In genomic region chr17:45498397-45498796, GRCm38 (mm10) we compare ENCODE assay signal across 30 mouse cellular contexts. TPM values are rescaled to one million over a fixed set of nuclear protein-coding genes. Genes with fewer than 3 reads are reported as not detected.
DNase-seq lines count a peak whose midpoint lies in the region; ATAC-seq and TF ChIP-seq lines count a peak whose summit lies in the region.
"Had no signal": no experiment of that assay in that cellular context is flagged by ENCODE, and none has a peak within 500 bp of the region (broad histone marks: within the 10 kb centered on the region; RNA-seq: fewer than 3 reads in every experiment).

No protein-coding gene starts in this region.

- peak in 1 of 2 experiments; percentile 30 for DNase-seq in heart, adult 2 months
- no peak for DNase-seq in heart, postnatal 10 days
- DNase-seq in kidney, adult 8-10 months = no peak
- DNase-seq in brain, adult 2 months (ENCODE audit: low read depth, low spot score) = peak; percentile 38
- no peak for DNase-seq in kidney, adult 11 months
- DNase-seq: adrenal gland, postnatal 10 days; adrenal gland, postnatal 36 days; cerebellum, adult 11 months; cerebellum, adult 2 months; cerebellum, adult 9-11 months; cerebellum, postnatal 25 days; forebrain, postnatal 0 days; gastrocnemius, adult 2 months; gastrocnemius, postnatal 14 days; heart, postnatal 36 days; kidney, adult 2 months had no signal

- ATAC-seq in kidney, embryonic 14.5 days (ENCODE audit: low FRiP score, low TSS enrichment) = no peak
- ATAC-seq: CD4-positive, CD25-positive, alpha-beta regulatory T cell, adult 4 months; forebrain, embryonic 14.5 days; forebrain, postnatal 0 days; hindbrain, postnatal 0 days; inflammation-experienced regulatory T-cells, adult 6 months; intestine, embryonic 16.5 days; Patski had no signal

- H3K9ac ChIP-seq in heart, adult 2 months (ENCODE audit: low read depth, low read length) = no peak overlapping the region
- H3K9ac ChIP-seq in kidney, embryonic 14.5 days (ENCODE audit: low read depth, low read length) = 0 out of 2 replicates have a peak overlapping the region, but pooled peaks have one; percentile 23
- H3K9ac ChIP-seq: embryonic facial prominence, embryonic 12.5 days; embryonic facial prominence, embryonic 15.5 days; forebrain, postnatal 0 days; hindbrain, embryonic 14.5 days had no signal

- TF ChIP-seq CTCF in heart, adult 2 months (IDR thresholded peaks at IDR 0.05) = no peak

- intact Hi-C loops in heart, adult 2 months (cut with DNase I) = no loop called here
- intact Hi-C loops in heart, postnatal 10 days (cut with DNase I) = no loop called here

- TF ChIP-seq EP300 in heart, adult 2 months (IDR thresholded peaks at IDR 0.05; ENCODE audit: insufficient read depth, low read depth, low read length) = 0 out of 2 replicates have a peak, but pooled peaks have one; percentile 8

- no peaks in the 10 kb centered on the region for H3K36me3 ChIP-seq in heart, adult 2 months (ENCODE audit: control insufficient read depth, insufficient read depth, low read length)
- no peaks in the 10 kb centered on the region for H3K36me3 ChIP-seq in kidney, embryonic 14.5 days (ENCODE audit: control insufficient read depth, insufficient read depth, low read length)
- H3K36me3 ChIP-seq: embryonic facial prominence, embryonic 12.5 days; embryonic facial prominence, embryonic 15.5 days had no signal

- H3K4me2 ChIP-seq in kidney, embryonic 14.5 days (replicated peaks; ENCODE audit: low read depth, low read length) = no peak overlapping the region
- H3K4me2 ChIP-seq: embryonic facial prominence, embryonic 12.5 days; embryonic facial prominence, embryonic 15.5 days; hindbrain, embryonic 14.5 days had no signal

- H3K9me3 ChIP-seq in kidney, embryonic 14.5 days (ENCODE audit: control insufficient read depth, low read length) = no peaks in the 10 kb centered on the region
- H3K9me3 ChIP-seq: embryonic facial prominence, embryonic 12.5 days; embryonic facial prominence, embryonic 15.5 days had no signal

- H3K27me3 ChIP-seq in heart, adult 2 months (ENCODE audit: control insufficient read depth, insufficient read depth, low read length) = no peaks in the 10 kb centered on the region
- no peaks in the 10 kb centered on the region for H3K27me3 ChIP-seq in kidney, embryonic 14.5 days (ENCODE audit: control insufficient read depth, insufficient read depth, low read length)

- no peak overlapping the region for H3K4me3 ChIP-seq in heart, adult 2 months
- H3K4me3 ChIP-seq in kidney, embryonic 14.5 days (ENCODE audit: low read length) = no peak overlapping the region
- H3K4me3 ChIP-seq: embryonic facial prominence, embryonic 12.5 days; embryonic facial prominence, embryonic 15.5 days; gastrocnemius, adult 2 months had no signal

- no peaks in the 10 kb centered on the region for H3K4me1 ChIP-seq in heart, adult 2 months (ENCODE audit: control insufficient read depth, insufficient read depth, low read length)
- no peaks in the 10 kb centered on the region for H3K4me1 ChIP-seq in kidney, embryonic 14.5 days (ENCODE audit: control insufficient read depth, insufficient read depth, low read length)
- H3K4me1 ChIP-seq: embryonic facial prominence, embryonic 12.5 days; embryonic facial prominence, embryonic 15.5 days had no signal

- H3K79me2 ChIP-seq in heart, adult 2 months (replicated peaks; ENCODE audit: control insufficient read depth, insufficient read depth, low read length) = no peaks in the 10 kb centered on the region

- no peak overlapping the region for H3K27ac ChIP-seq in heart, adult 2 months
- H3K27ac ChIP-seq in kidney, embryonic 14.5 days (ENCODE audit: low read depth, low read length) = no peak overlapping the region
- H3K27ac ChIP-seq: embryonic facial prominence, embryonic 12.5 days; embryonic facial prominence, embryonic 15.5 days; gastrocnemius, adult 2 months; hindbrain, embryonic 14.5 days; hindbrain, postnatal 0 days had no signal

- no peak for TF ChIP-seq POLR2A in heart, adult 2 months (IDR thresholded peaks at IDR 0.05; ENCODE audit: insufficient read depth, low read depth, low read length)

- WGBS in heart, adult 2 months = 52% methylated on average over 13 of the region's 13 CpGs
- 88% methylated on average over 13 of the region's 13 CpGs for WGBS in kidney, embryonic 14.5 days

RNA-seq across cellular contexts. Expression of gene Aars2, which starts 8.2 kb away (rescaled TPM):
- total RNA-seq in heart, adult 2 months (2021) = 10 to 100 TPM; 17.2 to 18.4 TPM
- 17.6 and 18.2 TPM in 2 replicates for polyA plus RNA-seq in heart, adult 2 months (2012; rRNA removed)
- total RNA-seq in heart, postnatal 10 days (2021) = 10 to 100 TPM; 19.3 to 20.2 TPM
- 11.8 and 18.5 TPM in 2 replicates for polyA plus RNA-seq in kidney, embryonic 14.5 days (2014; fragmentation: Nextera tagmentation; extraction: Ambion mirVana)

RNA-seq across cellular contexts. Expression of gene Spats1, which starts 23.2 kb away (rescaled TPM):
- under 1 TPM in 1 of 2 experiments, not detected in 1; 0.16 TPM for total RNA-seq in heart, adult 2 months (2021)
- polyA plus RNA-seq in heart, adult 2 months (2012; rRNA removed) = 0.38 TPM in 1 of 2 replicates, not detected in the other
- under 1 TPM; 0.22 to 0.65 TPM for total RNA-seq in heart, postnatal 10 days (2021)
- polyA plus RNA-seq in kidney, embryonic 14.5 days (2014; fragmentation: Nextera tagmentation; extraction: Ambion mirVana) = 0.46 and 0.76 TPM in 2 replicates
- total RNA-seq: adrenal gland, adult 18-20 months; adrenal gland, postnatal 36 days; gastrocnemius, adult 2 months had no signal

RNA-seq across cellular contexts. Expression of gene Tcte1, which starts 24.8 kb away (rescaled TPM):
- not detected for total RNA-seq in heart, adult 2 months (2021)
- polyA plus RNA-seq in heart, adult 2 months (2012; rRNA removed) = 0.09 and 0.90 TPM in 2 replicates
- not detected for total RNA-seq in heart, postnatal 10 days (2021)
- polyA plus RNA-seq in kidney, embryonic 14.5 days (2014; fragmentation: Nextera tagmentation; extraction: Ambion mirVana) = 0.61 and 0.70 TPM in 2 replicates
- total RNA-seq: adrenal gland, adult 18-20 months; adrenal gland, postnatal 10 days; adrenal gland, postnatal 36 days; common myeloid progenitor, adult 5-6 weeks; gastrocnemius, adult 2 months; gastrocnemius, postnatal 14 days; gastrocnemius, postnatal 4 days; heart, postnatal 36 days had no signal
- polyA plus RNA-seq: C2C12; CD4-positive, CD25-positive, alpha-beta regulatory T cell, adult 4 months; inflammation-experienced regulatory T-cells, adult 6 months; Patski had no signal

RNA-seq across cellular contexts. Expression of gene Tmem151b, which starts 51.1 kb away (rescaled TPM):
- total RNA-seq in heart, adult 2 months (2021) = under 1 TPM in 1 of 2 experiments, not detected in 1; 0.07 TPM
- 0.04 and 0.06 TPM in 2 replicates for polyA plus RNA-seq in heart, adult 2 months (2012; rRNA removed)
- total RNA-seq in heart, postnatal 10 days (2021) = under 1 TPM; 0.05 to 0.12 TPM
- polyA plus RNA-seq in kidney, embryonic 14.5 days (2014; fragmentation: Nextera tagmentation; extraction: Ambion mirVana) = 1.7 and 2.0 TPM in 2 replicates
- total RNA-seq: common myeloid progenitor, adult 5-6 weeks; gastrocnemius, adult 2 months had no signal

RNA-seq across cellular contexts. Expression of gene Nfkbie, which starts 57.1 kb away (rescaled TPM):
- total RNA-seq in heart, adult 2 months (2021) = 1 to 10 TPM; 1.1 TPM
- polyA plus RNA-seq in heart, adult 2 months (2012; rRNA removed) = 1.6 and 2.2 TPM in 2 replicates
- total RNA-seq in heart, postnatal 10 days (2021) = 1 to 10 TPM; 1.8 to 2.7 TPM
- polyA plus RNA-seq in kidney, embryonic 14.5 days (2014; fragmentation: Nextera tagmentation; extraction: Ambion mirVana) = 3.5 and 4.8 TPM in 2 replicates
